Mouse (Mus musculus) E14TG2a.4 (cell line): ENCODE results near the gene Trap1.

Experiments
- H3K27me3 ChIP-seq: 2 replicates; pipeline ENCODE4 v1.6.1; 2014; ENCODE audit warnings: low read length, control low read depth; ENCODE audit not compliant: insufficient read depth
- H3K36me3 ChIP-seq: 2 replicates; pipeline ENCODE4 v1.6.1; 2014; ENCODE audit warnings: low read length, control low read depth; ENCODE audit not compliant: insufficient read depth
- H3K4me1 ChIP-seq: replicated peaks from 2 replicates; pipeline ENCODE4 v1.6.1; 2014; ENCODE audit warnings: low read depth, low read length, control low read depth
- H3K4me3 ChIP-seq: replicated peaks from 2 replicates; pipeline ENCODE4 v1.5.1; 2014; ENCODE audit warnings: mild to moderate bottlenecking, low read length
- H3K9me3 ChIP-seq: 2 replicates; pipeline ENCODE4 v1.6.1; 2014; ENCODE audit warnings: low read length, control low read depth
- CTCF ChIP-seq: conservative IDR thresholded peaks from 2 replicates; pipeline ENCODE4 v1.5.1; 2014; ENCODE audit warnings: low read length
- NANOG ChIP-seq: IDR thresholded peaks from 2 replicates; pipeline ENCODE4 v1.6.1; 2014; ENCODE audit warnings: borderline replicate concordance, low read length, mixed read lengths
- POU5F1 ChIP-seq: IDR thresholded peaks from 2 replicates; pipeline ENCODE4 v1.6.1; 2014; ENCODE audit warnings: low read length, borderline replicate concordance

Gene Trap1

DNA sequence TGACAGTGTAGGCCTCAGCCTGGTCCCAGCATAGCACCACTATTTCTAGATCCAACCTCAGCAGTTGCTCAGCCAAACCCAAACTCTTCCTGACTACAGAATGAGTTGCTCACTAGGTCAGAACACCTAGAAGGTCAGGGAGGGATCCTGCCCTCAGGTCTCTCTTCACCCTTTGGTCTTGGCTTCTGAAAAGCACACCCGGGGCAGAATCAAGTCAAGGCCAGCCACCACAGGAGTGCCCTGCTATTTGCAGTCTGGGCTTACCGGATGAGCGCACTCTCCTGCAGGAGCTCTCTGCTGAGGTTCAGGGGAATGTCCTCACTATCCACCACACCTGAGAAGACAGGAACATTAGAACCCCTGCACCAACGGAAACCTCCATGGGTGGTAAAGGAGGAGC is 25.0 kb downstream of the Trap1 start:
- no peaks in the 10 kb centered on the region for H3K9me3 ChIP-seq
- TF ChIP-seq NANOG (no peak), POU5F1 (no peak), CTCF (no peak)
- peaks cover 25% of the 10 kb centered on the region for H3K4me1 ChIP-seq
- no peak overlapping the region for H3K4me3 ChIP-seq
- no peaks in the 10 kb centered on the region for H3K27me3 ChIP-seq
- H3K36me3 ChIP-seq, result peaks cover 97% of the 10 kb centered on the region

DNA sequence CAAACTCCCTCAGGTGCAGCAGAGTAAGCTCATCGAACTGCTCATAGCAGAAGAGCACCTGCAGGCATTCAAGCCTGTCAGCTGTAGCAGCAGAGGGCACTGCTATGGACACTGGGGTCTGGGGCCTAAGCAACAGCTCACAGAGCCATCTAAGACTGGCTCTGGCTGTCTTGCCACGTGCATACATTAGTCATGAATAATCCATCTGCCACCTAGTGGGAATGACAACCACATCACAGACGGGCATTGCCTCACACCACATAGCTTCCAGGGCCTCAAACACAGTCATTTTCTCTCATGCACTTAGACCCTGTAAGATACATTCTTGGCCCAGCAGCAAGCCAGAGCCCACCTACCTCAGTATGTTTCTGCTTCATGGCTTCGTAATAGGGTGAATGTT is 32.1 kb downstream of the Trap1 start:
- Histone ChIP-seq H3K9me3 (no peaks in the 10 kb centered on the region), H3K4me3 (no peak overlapping the region), H3K4me1 (peaks cover 9% of the 10 kb centered on the region; the same call in 1 of the 2 replicates), H3K36me3 (peaks cover 100% of the 10 kb centered on the region), H3K27me3 (no peaks in the 10 kb centered on the region)
- no peak for TF ChIP-seq CTCF
- no peak for TF ChIP-seq POU5F1
- TF ChIP-seq NANOG, result no peak

DNA sequence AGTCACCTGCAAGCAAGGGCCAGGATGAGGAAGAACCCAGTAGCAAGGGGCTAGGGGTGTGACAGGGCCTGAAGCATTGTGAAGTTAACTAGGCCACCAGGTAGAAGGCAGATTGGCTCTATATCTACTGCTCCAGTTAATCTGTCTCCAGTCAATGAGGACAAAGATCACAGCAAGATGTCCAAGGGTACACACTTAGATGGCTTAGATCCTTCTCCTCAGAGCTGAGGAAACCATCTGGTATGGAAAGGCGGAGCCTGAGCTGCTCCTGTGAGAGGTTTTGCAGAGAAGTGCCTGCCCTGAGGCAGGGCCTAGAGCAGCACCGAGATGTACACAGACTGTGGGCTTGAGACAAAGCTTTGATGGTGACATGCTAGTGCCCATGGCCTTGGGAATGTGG is 33.5 kb downstream of the Trap1 start:
- H3K4me1 ChIP-seq, result peaks cover 8% of the 10 kb centered on the region; the same call in 1 of the 2 replicates
- H3K4me3 ChIP-seq, result no peak overlapping the region
- H3K9me3 ChIP-seq, result no peaks in the 10 kb centered on the region
- H3K27me3 ChIP-seq, result no peaks in the 10 kb centered on the region
- peaks cover 100% of the 10 kb centered on the region for H3K36me3 ChIP-seq
- TF ChIP-seq NANOG, result no peak
- TF ChIP-seq CTCF, result no peak
- no peak for TF ChIP-seq POU5F1

DNA sequence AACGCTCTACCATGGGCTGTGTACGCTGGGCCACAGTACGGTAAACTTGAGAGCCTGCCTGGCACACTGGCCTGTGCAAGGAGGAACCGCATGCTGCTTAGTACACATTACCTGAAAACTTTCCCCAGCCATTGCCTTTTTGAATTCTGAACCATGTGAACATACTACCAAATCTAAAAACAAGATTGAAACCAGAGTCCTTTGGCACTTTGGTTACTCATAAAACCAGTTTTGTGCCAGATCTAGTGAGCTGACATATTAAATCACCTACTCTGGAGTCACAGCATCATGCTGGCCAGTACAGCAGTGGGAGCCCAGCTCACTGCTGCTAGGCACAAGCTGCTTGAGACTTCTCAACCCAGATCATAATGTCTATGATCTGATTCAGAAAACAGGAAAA is 36.0 kb downstream of the Trap1 start:
- TF ChIP-seq CTCF, result no peak
- no peak for TF ChIP-seq NANOG
- no peak for TF ChIP-seq POU5F1
- no peaks in the 10 kb centered on the region for H3K9me3 ChIP-seq
- H3K27me3 ChIP-seq, result no peaks in the 10 kb centered on the region
- H3K36me3 ChIP-seq, result peaks cover 100% of the 10 kb centered on the region
- H3K4me3 ChIP-seq, result no peak overlapping the region
- H3K4me1 ChIP-seq, result peaks cover 32% of the 10 kb centered on the region

GRCm38 (mm10) chr16:4040206-4040605 is 37.4 kb downstream of the Trap1 start:
- Histone ChIP-seq H3K4me3 (no peak overlapping the region), H3K27me3 (no peaks in the 10 kb centered on the region), H3K36me3 (peaks cover 99% of the 10 kb centered on the region), H3K9me3 (no peaks in the 10 kb centered on the region), H3K4me1 (peaks cover 47% of the 10 kb centered on the region)
- TF ChIP-seq CTCF (no peak), NANOG (no peak), POU5F1 (no peak)

DNA sequence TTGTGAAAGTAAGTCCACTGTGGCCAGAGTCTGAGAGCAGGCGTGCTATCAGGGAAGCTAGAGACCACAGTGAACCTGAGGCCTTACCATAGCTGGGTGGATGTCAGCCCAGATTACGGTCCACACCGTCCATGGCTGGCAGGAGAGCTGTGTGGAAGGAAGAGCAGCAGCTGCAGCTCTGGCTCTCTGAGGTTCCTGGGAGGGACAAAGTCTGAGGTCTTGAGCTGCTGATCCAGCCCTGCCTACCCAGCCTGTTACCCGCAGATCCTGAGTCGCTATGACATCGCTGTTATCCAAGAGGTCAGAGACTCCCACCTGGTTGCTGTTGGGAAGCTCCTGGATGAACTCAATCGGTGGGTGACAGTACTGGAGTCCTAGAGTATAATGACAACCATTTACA is 39.9 kb downstream of the Trap1 start:
- no peak for TF ChIP-seq POU5F1
- TF ChIP-seq NANOG, result no peak
- H3K36me3 ChIP-seq, result peaks cover 93% of the 10 kb centered on the region
- H3K9me3 ChIP-seq, result no peaks in the 10 kb centered on the region
- no peaks in the 10 kb centered on the region for H3K27me3 ChIP-seq
- no peak overlapping the region for H3K4me3 ChIP-seq
- peaks cover 68% of the 10 kb centered on the region for H3K4me1 ChIP-seq

- H3K36me3 ChIP-seq, result peaks cover 84% of the 10 kb centered on the region
- H3K4me1 ChIP-seq, result peaks cover 75% of the 10 kb centered on the region
- no peaks in the 10 kb centered on the region for H3K27me3 ChIP-seq
- no peaks in the 10 kb centered on the region for H3K9me3 ChIP-seq
- no peak for TF ChIP-seq POU5F1
- no peak for TF ChIP-seq NANOG
- 0 out of 2 replicates have a peak, but pooled peaks have one; percentile 3 for TF ChIP-seq CTCF
- H3K4me3 ChIP-seq, result no peak within 1 kb of the TSS
Observed at GRCm38 (mm10) chr16:4036807-4037206, 40.8 kb downstream of the Trap1 start, which contains the start of gene Dnase1. Gene Dnase1, plus strand, starts transcription at chr16:4036942.

DNA sequence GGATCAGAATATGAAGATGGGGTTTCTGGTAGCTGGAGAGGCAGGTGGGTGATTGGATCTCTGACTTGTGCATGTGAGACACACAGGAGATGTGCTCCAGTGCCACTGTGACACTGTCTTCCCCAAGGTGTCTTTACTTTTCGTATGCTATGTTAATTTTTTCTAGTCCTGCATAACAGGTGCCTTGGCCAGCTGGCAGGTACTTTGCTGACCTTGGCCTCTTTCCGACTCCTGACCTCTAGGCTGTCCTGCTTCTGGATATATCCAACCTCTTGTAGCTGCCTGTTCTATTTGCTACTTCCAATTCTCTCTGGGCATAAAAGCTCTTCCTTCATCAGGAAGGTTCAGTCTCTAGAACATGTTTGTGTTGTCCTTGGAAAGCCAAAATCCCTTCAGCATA is 42.1 kb downstream of the Trap1 start:
- Histone ChIP-seq H3K9me3 (no peaks in the 10 kb centered on the region), H3K4me1 (peaks cover 77% of the 10 kb centered on the region), H3K4me3 (no peak overlapping the region), H3K36me3 (peaks cover 72% of the 10 kb centered on the region), H3K27me3 (no peaks in the 10 kb centered on the region)
- TF ChIP-seq NANOG, result no peak

DNA sequence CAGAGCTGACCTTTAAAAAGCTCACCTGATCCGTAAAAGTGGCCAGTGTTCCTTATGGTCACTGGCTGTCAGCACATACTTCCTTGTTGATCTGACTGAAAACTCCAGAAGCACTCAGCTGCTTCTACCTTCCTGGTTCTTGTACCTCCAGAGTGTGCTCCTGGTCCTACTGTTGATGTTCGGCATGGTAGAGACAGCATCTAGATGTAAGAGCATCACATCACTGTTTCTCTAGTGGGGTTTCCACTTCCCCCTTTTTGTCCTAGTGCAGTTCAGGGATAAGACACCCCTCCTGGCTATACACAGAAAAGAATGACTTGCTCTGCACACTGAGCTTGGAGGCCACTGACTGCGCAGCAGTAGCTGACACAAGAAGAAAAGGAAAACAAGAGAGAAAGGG is 43.2 kb downstream of the Trap1 start:
- Histone ChIP-seq H3K9me3 (no peaks in the 10 kb centered on the region), H3K4me1 (peaks cover 87% of the 10 kb centered on the region), H3K36me3 (peaks cover 61% of the 10 kb centered on the region), H3K4me3 (no peak overlapping the region), H3K27me3 (no peaks in the 10 kb centered on the region)
- no peak for TF ChIP-seq POU5F1
- TF ChIP-seq CTCF, result no peak
- TF ChIP-seq NANOG, result no peak

DNA sequence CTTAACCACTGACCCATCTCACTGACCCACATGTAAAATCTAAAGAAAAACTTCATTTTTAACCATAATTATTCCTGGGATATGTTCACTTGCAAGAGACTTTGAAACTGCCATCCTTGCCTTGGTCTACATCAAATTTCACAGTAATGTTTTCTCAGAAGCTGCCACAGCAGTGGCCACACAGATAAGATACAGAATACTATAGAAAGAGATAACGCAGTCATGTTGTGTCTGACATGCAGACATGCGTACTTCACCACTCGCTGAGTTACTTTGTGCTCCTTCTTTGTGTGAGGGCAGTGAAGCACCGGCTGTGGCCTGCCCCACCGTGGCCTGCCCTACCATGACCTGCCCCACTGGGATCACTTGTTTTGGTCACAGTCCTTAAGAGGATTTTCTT is 43.7 kb downstream of the Trap1 start:
- Histone ChIP-seq H3K4me1 (peaks cover 88% of the 10 kb centered on the region), H3K27me3 (no peaks in the 10 kb centered on the region), H3K36me3 (peaks cover 56% of the 10 kb centered on the region), H3K4me3 (no peak overlapping the region), H3K9me3 (no peaks in the 10 kb centered on the region)
- TF ChIP-seq POU5F1 (no peak), CTCF (no peak), NANOG (no peak)
